Comparison of ENCODE assay signal across 8 mouse cellular contexts in the genomic region with DNA sequence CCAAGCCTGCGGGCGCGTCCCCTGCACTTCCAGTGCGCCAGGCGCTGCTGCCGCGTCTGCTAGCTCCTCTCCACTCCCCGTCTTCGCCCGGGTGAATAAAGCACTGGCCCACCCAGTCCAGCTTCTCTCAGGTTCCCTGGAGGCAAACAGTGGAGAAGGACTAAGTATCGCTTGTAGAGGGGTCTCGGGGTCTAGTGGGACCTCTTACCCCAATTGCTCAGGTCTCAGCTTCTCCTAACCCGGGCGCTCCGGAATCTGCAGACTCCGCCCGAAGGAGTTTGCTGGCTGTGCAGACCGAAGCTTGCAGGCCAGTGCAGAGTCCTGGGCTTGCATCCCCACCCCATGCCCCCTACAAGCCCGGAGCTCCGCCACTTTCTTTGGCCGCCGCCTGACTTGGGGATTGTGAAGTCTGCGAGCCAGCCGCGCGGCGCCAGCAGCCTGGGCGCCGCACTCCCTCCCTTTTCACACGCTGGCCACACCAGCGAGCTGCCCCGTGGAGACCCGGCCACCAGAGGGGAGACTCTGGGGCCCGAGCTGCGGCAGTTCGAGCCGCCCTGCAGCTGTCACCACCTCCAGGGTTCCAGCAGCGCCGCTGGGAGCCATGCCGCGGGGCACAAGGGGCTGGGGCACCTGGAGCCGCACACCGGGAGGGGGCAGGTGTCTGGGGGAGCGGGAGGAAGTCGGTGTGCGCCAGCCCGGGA. TPM values are rescaled to one million over a fixed set of nuclear protein-coding genes. Genes with fewer than 3 reads are reported as not detected.
DNase-seq lines count a peak whose midpoint lies in the region; ATAC-seq and TF ChIP-seq lines count a peak whose summit lies in the region.

No protein-coding gene starts in this region.

- peak; percentile 4 for DNase-seq in kidney, adult 2 months
- no peak for DNase-seq in kidney, adult 8-10 months
- DNase-seq in adrenal gland, adult 2 months: peak; percentile 72
- DNase-seq in hindbrain, embryonic 14.5 days (ENCODE audit: low spot score): peak; percentile 51
- DNase-seq in liver: peak; percentile 3
- no peak for DNase-seq in spleen, postnatal 36 days (ENCODE audit: low spot score in 2 of 2)

- H3K4me2 ChIP-seq in forebrain, embryonic 12.5 days: peak overlapping the region; percentile 100
- H3K4me2 ChIP-seq in hindbrain, embryonic 14.5 days (replicated peaks): peak overlapping the region; percentile 96
- H3K4me2 ChIP-seq in neural tube, embryonic 12.5 days (replicated peaks): peak overlapping the region; percentile 98

- H3K36me3 ChIP-seq in kidney, adult 2 months (ENCODE audit: control insufficient read depth, insufficient read depth, low read length): no peaks in the 10 kb centered on the region
- H3K36me3 ChIP-seq in forebrain, embryonic 12.5 days (replicated peaks): no peaks in the 10 kb centered on the region
- H3K36me3 ChIP-seq in hindbrain, embryonic 14.5 days (replicated peaks; ENCODE audit: control insufficient read depth, insufficient read depth): no peaks in the 10 kb centered on the region
- no peaks in the 10 kb centered on the region for H3K36me3 ChIP-seq in neural tube, embryonic 12.5 days

- no peak for TF ChIP-seq POLR2A in kidney, adult 2 months (IDR thresholded peaks at IDR 0.05; ENCODE audit: low read depth, low read length)

- no peak for TF ChIP-seq CTCF in kidney, adult 2 months (conservative IDR thresholded peaks at IDR 0.05; ENCODE audit: insufficient read depth, insufficient read length, low read depth, low read length)

- peak; percentile 71 for ATAC-seq in forebrain, embryonic 12.5 days (ENCODE audit: low FRiP score)
- peak; percentile 70 for ATAC-seq in hindbrain, embryonic 14.5 days (ENCODE audit: low FRiP score)
- ATAC-seq in neural tube, embryonic 12.5 days (ENCODE audit: low FRiP score, low read depth): peak; percentile 76

- peak overlapping the region; percentile 48 for H3K4me3 ChIP-seq in kidney, adult 2 months (ENCODE audit: insufficient read depth, low read depth, low read length)
- peak overlapping the region; percentile 71 for H3K4me3 ChIP-seq in forebrain, embryonic 12.5 days (replicated peaks)
- peak overlapping the region; percentile 77 for H3K4me3 ChIP-seq in hindbrain, embryonic 14.5 days (replicated peaks; ENCODE audit: low read length)
- peak overlapping the region; percentile 60 for H3K4me3 ChIP-seq in neural tube, embryonic 12.5 days

- H3K9ac ChIP-seq in forebrain, embryonic 12.5 days: peak overlapping the region; percentile 63
- peak overlapping the region; percentile 75 for H3K9ac ChIP-seq in hindbrain, embryonic 14.5 days
- H3K9ac ChIP-seq in neural tube, embryonic 12.5 days: peak overlapping the region; percentile 62

- whole genome bisulfite sequencing in kidney, adult 2 months: 1% methylated on average over 47 of the region's 47 CpGs
- under 1% methylated on average over 46 of the region's 47 CpGs for WGBS in forebrain, embryonic 12.5 days
- WGBS in hindbrain, embryonic 14.5 days: under 1% methylated on average over 47 of the region's 47 CpGs
- WGBS in neural tube, embryonic 12.5 days: under 1% methylated on average over 47 of the region's 47 CpGs

- H3K27me3 ChIP-seq in kidney, adult 2 months (replicated peaks; ENCODE audit: control insufficient read depth, insufficient read depth, low read length): no peaks in the 10 kb centered on the region; the same call in none of the 2 replicates
- peaks cover 55% of the 10 kb centered on the region for H3K27me3 ChIP-seq in forebrain, embryonic 12.5 days
- peaks cover 33% of the 10 kb centered on the region for H3K27me3 ChIP-seq in hindbrain, embryonic 14.5 days (ENCODE audit: control insufficient read depth, insufficient read depth, low read length)
- peaks cover 36% of the 10 kb centered on the region for H3K27me3 ChIP-seq in neural tube, embryonic 12.5 days (replicated peaks)

- H3K9me3 ChIP-seq in forebrain, embryonic 12.5 days: no peaks in the 10 kb centered on the region
- H3K9me3 ChIP-seq in hindbrain, embryonic 14.5 days (ENCODE audit: control insufficient read depth, low read length): no peaks in the 10 kb centered on the region
- H3K9me3 ChIP-seq in neural tube, embryonic 12.5 days: no peaks in the 10 kb centered on the region

- H3K4me1 ChIP-seq in kidney, adult 2 months (ENCODE audit: control insufficient read depth, insufficient read depth, low read length): no peaks in the 10 kb centered on the region
- H3K4me1 ChIP-seq in forebrain, embryonic 12.5 days: peaks cover 26% of the 10 kb centered on the region
- H3K4me1 ChIP-seq in hindbrain, embryonic 14.5 days (replicated peaks; ENCODE audit: control insufficient read depth, insufficient read depth, low read length): peaks cover 5% of the 10 kb centered on the region; the same call in 1 of the 2 replicates
- peaks cover 21% of the 10 kb centered on the region for H3K4me1 ChIP-seq in neural tube, embryonic 12.5 days

- no peak overlapping the region for H3K27ac ChIP-seq in kidney, adult 2 months (ENCODE audit: insufficient read depth, low read depth, low read length)
- H3K27ac ChIP-seq in forebrain, embryonic 12.5 days: no peak overlapping the region
- peak overlapping the region; percentile 67 for H3K27ac ChIP-seq in hindbrain, embryonic 14.5 days
- H3K27ac ChIP-seq in neural tube, embryonic 12.5 days: no peak overlapping the region

RNA-seq across cellular contexts. Expression of a gene that starts 0.7 kb away (rescaled TPM):
- 3.8 and 5.8 TPM in 2 replicates for polyA plus RNA-seq in kidney, adult 2 months (2012; rRNA removed)
- 10 to 100 TPM in 1 of 2 experiments, 1 to 10 TPM in 1; 7.1 to 13.1 TPM for total RNA-seq in adrenal gland, adult 2 months (2021)
- polyA plus RNA-seq in adrenal gland, adult 2 months (2012; rRNA removed): 0.99 and 2.2 TPM in 2 replicates
- 0.44 and 0.54 TPM in 2 replicates for polyA plus RNA-seq in forebrain, embryonic 12.5 days (2016; fragmentation: Nextera tagmentation; extraction: Ambion mirVana)
- polyA plus RNA-seq in hindbrain, embryonic 14.5 days (2014; fragmentation: Nextera tagmentation; extraction: Ambion mirVana): 3.2 and 3.3 TPM in 2 replicates
- polyA plus RNA-seq in neural tube, embryonic 12.5 days (2016; fragmentation: Nextera tagmentation; extraction: Ambion mirVana): 0.44 and 0.57 TPM in 2 replicates

Comparison
In these comparisons a context has a peak if more than half of its experiments do, and no peak if none do; other contexts are left out.
1. DNase-seq: peak in kidney, adult 2 months (single experiment), adrenal gland, adult 2 months (single experiment), hindbrain, embryonic 14.5 days (single experiment) and liver (single experiment); none in kidney, adult 8-10 months (0 of 2) and spleen, postnatal 36 days (0 of 2).
2. Peak in every context shown above with its lines, with median percentiles within 50 percentile points of each other: H3K4me3 ChIP-seq, ATAC-seq, H3K4me2 ChIP-seq and H3K9ac ChIP-seq.